Mouse (Mus musculus) lung, postnatal 0 days (tissue): Measurements from ENCODE around the gene Kdf1. TPM values are rescaled to one million over a fixed set of nuclear protein-coding genes. Genes with fewer than 3 reads are reported as not detected.

ENCODE experiments used
- ATAC-seq: fragments of 200-750 bp; cut with Nextera tagmentation; 2 replicates; pipeline ENCODE4 v1.8.0; 2017; ENCODE audit warnings: moderate library complexity
- DNase-seq: peaks from one replicate; pipeline ENCODE4 v3.0.0-alpha.2; 2016; ENCODE audit warnings: low spot score
- H3K27ac ChIP-seq: fragments of 300-500 bp; sonication (generic); 2 replicates; pipeline ENCODE4 v1.5.1; 2014; ENCODE audit warnings: antibody characterized with exemption, mild to moderate bottlenecking, low read length, mixed read lengths
- H3K27me3 ChIP-seq: fragments of 300-500 bp; sonication (generic); replicated peaks from 2 replicates; pipeline ENCODE4 v1.6.1; 2014; ENCODE audit warnings: low read length, mixed read lengths; ENCODE audit not compliant: insufficient read depth
- H3K36me3 ChIP-seq: fragments of 300-500 bp; sonication (generic); 2 replicates; pipeline ENCODE4 v1.6.1; 2014; ENCODE audit warnings: low read length, mixed read lengths; ENCODE audit not compliant: insufficient read depth
- H3K4me1 ChIP-seq: fragments of 300-500 bp; sonication (generic); 2 replicates; pipeline ENCODE4 v1.6.1; 2014; ENCODE audit warnings: antibody characterized with exemption, low read depth, low read length, mixed read lengths; ENCODE audit not compliant: insufficient read depth
- H3K4me2 ChIP-seq: fragments of 300-500 bp; sonication (generic); replicated peaks from 2 replicates; pipeline ENCODE4 v1.6.1; 2014; ENCODE audit warnings: low read depth, mild to moderate bottlenecking, low read length, moderate library complexity, mixed read lengths
- H3K4me3 ChIP-seq: fragments of 300-500 bp; sonication (generic); 2 replicates; pipeline ENCODE4 v1.5.1; 2014; ENCODE audit warnings: low read depth, low read length
- H3K9ac ChIP-seq: fragments of 300-500 bp; sonication (generic); replicated peaks from 2 replicates; pipeline ENCODE4 v1.6.1; 2014; ENCODE audit warnings: low read depth, mild to moderate bottlenecking
- H3K9me3 ChIP-seq: fragments of 300-500 bp; sonication (generic); 2 replicates; pipeline ENCODE4 v1.6.1; 2016; ENCODE audit warnings: low read length, mixed read lengths
- CTCF ChIP-seq: IDR thresholded peaks from 2 replicates; pipeline ENCODE4 v1.5.1; 2016; ENCODE audit warnings: antibody characterized with exemption, mild to moderate bottlenecking
- EP300 ChIP-seq: IDR thresholded peaks from 2 replicates; pipeline ENCODE4 v1.6.1; 2016; ENCODE audit warnings: antibody characterized with exemption, mild to moderate bottlenecking, control low read depth
- WGBS: fragments of 180-500 bp; shearing (Covaris S2); extraction: QIAGEN DNeasy Blood & Tissue Kit; methylation state at CpG from one replicate; pipeline ENCODE4 v1.1.7; 2014; 5-methylcytosine and 5-hydroxymethylcytosine counted together
- polyA plus RNA-seq: library from polyadenylated mRNA; unstranded; fragments of >200 nt; fragmentation: Nextera tagmentation; extraction: Ambion mirVana; gene quantifications from 2 replicates; pipeline ENCODE4 v1.2.1, GENCODE M21; 2015

The Kdf1 gene
- polyA plus RNA-seq, result 24.8 TPM in 2 replicates

DNA sequence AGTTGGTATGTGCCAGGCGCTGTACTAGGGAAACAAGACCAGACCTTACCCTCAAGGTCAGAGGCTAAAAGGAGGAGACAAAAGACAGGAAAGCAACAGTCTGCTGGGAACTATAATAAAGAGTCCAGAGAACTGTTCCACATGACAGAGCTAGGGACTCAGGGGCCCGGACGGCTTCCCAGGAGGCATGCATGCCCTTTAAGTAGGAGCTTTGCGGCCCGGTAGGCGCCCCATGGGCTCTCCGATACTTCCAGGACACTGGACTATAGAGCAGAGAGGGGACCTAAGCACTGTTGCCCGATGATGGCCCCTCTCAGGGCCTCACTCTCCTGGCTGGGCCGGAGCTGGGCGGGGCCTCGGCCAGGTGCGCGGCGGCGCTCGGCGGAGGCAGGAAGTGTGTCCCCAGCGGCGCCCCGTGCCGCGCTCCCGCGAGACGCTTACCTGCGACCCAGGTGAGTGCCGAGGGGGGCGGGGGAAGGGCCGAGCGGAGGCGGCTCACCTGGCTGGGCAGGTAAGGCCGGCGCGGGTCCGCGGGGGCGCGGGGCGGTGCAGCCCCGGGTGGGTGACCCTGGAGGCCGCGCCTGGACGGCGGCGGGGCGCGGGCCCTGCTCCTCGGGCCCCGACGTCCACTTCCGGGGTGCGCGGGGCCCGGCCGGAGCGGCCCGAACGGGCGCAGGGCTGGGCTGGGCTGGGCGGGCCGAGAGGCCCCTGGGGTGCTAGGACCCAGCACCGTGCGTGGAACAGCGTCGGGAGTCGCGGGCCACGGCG, at the start of gene Kdf1:
TSS of gene Kdf1 (plus strand) at position 363 of the 768 bp plus-strand sequence.
- H3K36me3 ChIP-seq, result no peaks in the 10 kb centered on the region
- peak within 1 kb of the TSS; percentile 73 for H3K27ac ChIP-seq
- ATAC-seq (peak; percentile 97), DNase-seq (peak; percentile 84)
- H3K27me3 ChIP-seq, result peaks cover 12% of the 10 kb centered on the region
- TF ChIP-seq EP300 (no peak), CTCF (no peak)
- H3K9me3 ChIP-seq, result no peaks in the 10 kb centered on the region
- H3K4me3 ChIP-seq, result peak within 1 kb of the TSS; percentile 54
- WGBS, result 2% methylated on average over 46 of the region's 69 CpGs
- peak within 1 kb of the TSS; percentile 48 for H3K4me2 ChIP-seq
- no peaks in the 10 kb centered on the region for H3K4me1 ChIP-seq
- peak within 1 kb of the TSS; percentile 60 for H3K9ac ChIP-seq

DNA sequence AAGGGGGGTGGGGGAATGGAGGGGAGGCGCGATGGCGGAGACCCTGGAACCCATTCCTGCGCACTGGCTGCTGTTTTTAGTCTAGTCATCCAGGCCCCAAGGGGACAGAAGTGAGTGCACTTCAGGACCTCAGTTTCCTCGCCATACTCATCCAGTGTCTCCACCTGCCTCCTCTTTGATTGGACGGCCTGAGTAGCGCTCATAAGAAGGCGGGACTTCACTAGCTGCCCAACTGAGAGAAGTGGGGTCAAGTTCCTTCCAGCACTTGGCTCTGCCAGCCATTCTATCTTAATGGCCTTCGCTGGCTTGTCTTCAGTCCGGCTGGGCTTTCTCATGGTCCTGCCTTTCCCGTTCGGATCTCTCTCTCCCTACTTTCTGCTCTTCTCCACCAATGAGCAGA, 49.6 kb upstream of the Kdf1 start:
- Histone ChIP-seq H3K27ac (no peak overlapping the region), H3K4me3 (no peak overlapping the region), H3K36me3 (no peaks in the 10 kb centered on the region), H3K9ac (no peak overlapping the region), H3K9me3 (no peaks in the 10 kb centered on the region), H3K27me3 (no peaks in the 10 kb centered on the region), H3K4me2 (0 out of 2 replicates have a peak overlapping the region, but pooled peaks have one; percentile 19), H3K4me1 (no peaks in the 10 kb centered on the region)
- ATAC-seq (no peak; the same call in 1 of the 2 replicates), DNase-seq (peak; percentile 39)
- 16% methylated on average over 12 of the region's 12 CpGs for WGBS
- TF ChIP-seq CTCF (no peak), EP300 (no peak)

DNA sequence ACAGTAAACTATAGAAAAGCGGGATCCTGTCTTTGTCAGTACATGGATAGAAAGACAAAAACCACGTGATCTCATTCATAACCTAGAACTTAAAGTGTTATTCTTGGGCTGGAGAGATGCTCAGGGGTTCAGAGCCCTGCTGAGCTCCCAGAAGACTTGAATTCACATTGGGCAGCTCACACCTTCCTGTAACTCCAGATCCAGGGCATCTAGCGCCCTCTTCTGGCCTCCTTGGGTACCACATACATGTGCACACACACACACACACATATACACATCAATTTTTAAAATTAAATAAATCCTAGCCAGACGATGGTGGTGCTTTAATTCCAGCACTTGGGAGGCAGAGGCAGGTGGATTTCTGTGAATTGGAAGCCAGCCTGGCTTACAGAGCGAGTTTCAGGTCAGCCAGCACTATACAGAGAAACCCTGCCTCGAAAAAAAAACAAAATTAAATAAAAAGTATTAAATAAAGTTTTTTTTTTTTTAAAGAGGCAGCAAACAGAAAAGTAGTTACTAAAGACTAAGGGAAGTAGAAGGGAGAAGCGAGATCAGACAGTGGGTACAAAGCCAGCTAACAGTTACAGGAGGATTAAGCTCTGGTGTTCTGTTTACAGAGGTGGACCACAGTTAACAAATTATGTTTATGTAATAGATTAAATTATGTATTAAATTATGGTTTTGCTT, 47.5 kb upstream of the Kdf1 start:
- Histone ChIP-seq H3K4me3 (no peak overlapping the region), H3K27me3 (no peaks in the 10 kb centered on the region), H3K27ac (no peak overlapping the region), H3K4me1 (no peaks in the 10 kb centered on the region), H3K36me3 (no peaks in the 10 kb centered on the region), H3K9ac (no peak overlapping the region), H3K9me3 (no peaks in the 10 kb centered on the region), H3K4me2 (no peak overlapping the region)
- no peak for DNase-seq
- peak; percentile 22; the same call in 1 of the 2 replicates for TF ChIP-seq CTCF
- TF ChIP-seq EP300, result no peak
- ATAC-seq, result no peak
- 78% methylated on average over 7 of the region's 7 CpGs for WGBS

DNA sequence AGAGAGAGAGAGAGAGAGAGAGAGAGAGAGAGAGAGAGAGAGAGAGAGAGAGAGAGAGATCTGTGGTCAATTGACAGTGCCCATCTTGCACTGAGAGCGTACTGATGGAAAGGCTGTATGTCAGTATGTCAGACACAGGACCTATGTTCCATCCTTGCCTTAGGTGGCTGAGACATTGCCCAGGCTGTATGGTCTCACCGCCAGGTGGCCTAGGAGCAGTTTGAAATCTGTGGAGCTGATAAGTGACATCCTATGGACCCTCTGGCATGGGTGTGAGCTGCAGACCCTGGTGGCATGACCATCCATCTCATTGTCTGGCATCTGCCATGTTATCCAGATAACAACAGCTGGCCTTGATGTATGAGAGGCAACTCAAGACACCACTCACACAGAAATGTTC, 44.9 kb upstream of the Kdf1 start:
- Histone ChIP-seq H3K27ac (no peak overlapping the region), H3K27me3 (no peaks in the 10 kb centered on the region), H3K36me3 (no peaks in the 10 kb centered on the region), H3K4me3 (no peak overlapping the region), H3K4me2 (no peak overlapping the region), H3K9ac (no peak overlapping the region), H3K4me1 (no peaks in the 10 kb centered on the region), H3K9me3 (no peaks in the 10 kb centered on the region)
- WGBS, result 61% methylated on average over 2 of the region's 2 CpGs
- DNase-seq (peak; percentile 4), ATAC-seq (no peak)
- TF ChIP-seq CTCF, result peak; percentile 51
- no peak for TF ChIP-seq EP300

DNA sequence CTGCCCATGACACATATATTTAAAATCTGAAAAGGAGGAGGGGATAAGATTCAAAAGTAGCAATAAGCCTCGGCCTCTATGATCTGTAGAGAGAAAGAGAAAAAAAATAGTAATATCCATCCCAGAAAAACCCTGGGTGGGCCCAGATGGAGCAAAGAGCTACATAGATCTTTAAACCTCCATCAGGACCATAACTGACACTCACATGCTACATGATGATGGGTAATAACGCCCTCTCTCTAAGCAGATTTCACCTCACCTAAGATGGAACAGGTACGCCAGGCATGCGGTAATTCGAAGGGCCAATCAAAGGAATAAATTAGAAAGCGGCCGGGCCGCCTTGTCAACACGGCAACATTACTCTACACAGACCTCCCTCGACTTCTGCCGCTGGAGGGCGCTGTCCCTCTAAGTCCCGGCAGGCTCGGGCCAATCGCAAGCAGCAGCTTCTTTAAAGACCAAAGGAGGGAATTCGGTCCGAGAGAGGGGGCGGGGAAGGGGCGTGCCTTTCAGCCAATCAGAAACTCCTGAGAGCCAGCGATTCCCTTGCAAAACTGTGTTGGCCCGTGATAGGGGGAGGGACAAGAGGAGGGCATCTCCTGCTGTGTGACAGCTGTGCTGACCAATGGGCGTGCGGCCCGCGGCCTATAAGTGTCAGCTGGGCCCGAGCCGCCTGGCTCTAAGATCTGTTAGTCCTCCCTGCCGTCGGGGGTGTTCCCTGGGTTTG, 39.1 kb upstream of the Kdf1 start, which contains the start of gene Tent5b:
TSS of gene Tent5b (plus strand) at position 675 of the 727 bp plus-strand sequence.
- peak; percentile 95 for ATAC-seq
- peak; percentile 99 for DNase-seq
- Histone ChIP-seq H3K4me3 (peak within 1 kb of the TSS; percentile 52), H3K27me3 (no peaks in the 10 kb centered on the region), H3K27ac (peak within 1 kb of the TSS; percentile 71), H3K9me3 (no peaks in the 10 kb centered on the region), H3K9ac (peak within 1 kb of the TSS; percentile 48), H3K36me3 (no peaks in the 10 kb centered on the region), H3K4me2 (peak within 1 kb of the TSS; percentile 63), H3K4me1 (no peaks in the 10 kb centered on the region)
- peak; percentile 95 for TF ChIP-seq CTCF
- TF ChIP-seq EP300, result peak; percentile 72; the same call in 1 of the 2 replicates
- WGBS, result 3% methylated on average over 27 of the region's 29 CpGs

DNA sequence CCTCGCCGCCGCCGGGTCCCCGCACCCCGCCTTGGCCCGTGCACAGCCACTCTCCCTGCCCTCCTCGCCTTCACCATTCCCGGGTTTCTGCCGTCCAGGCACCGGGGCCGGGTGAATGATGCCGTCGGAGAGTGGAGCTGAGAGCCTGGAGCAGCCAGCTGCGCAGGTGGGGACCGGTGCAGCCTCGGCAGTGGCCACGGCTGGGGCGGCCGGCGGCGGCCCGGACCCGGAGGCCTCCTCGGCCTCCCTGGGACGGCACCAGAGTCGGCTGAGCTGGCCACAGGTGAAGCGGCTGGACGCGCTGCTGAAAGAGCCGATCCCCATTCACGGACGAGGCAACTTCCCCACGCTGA, 38.6 kb upstream of the Kdf1 start:
- H3K4me2 ChIP-seq, result peak overlapping the region; percentile 63
- no peaks in the 10 kb centered on the region for H3K27me3 ChIP-seq
- 2% methylated on average over 31 of the region's 34 CpGs for WGBS
- H3K4me1 ChIP-seq, result no peaks in the 10 kb centered on the region
- peak overlapping the region; percentile 71 for H3K27ac ChIP-seq
- peak overlapping the region; percentile 48 for H3K9ac ChIP-seq
- TF ChIP-seq EP300 (no peak), CTCF (no peak)
- peak overlapping the region; percentile 52 for H3K4me3 ChIP-seq
- DNase-seq (no peak), ATAC-seq (no peak)
- H3K36me3 ChIP-seq, result no peaks in the 10 kb centered on the region
- no peaks in the 10 kb centered on the region for H3K9me3 ChIP-seq
